Mouse (Mus musculus) thymus, adult 2 months (tissue): ENCODE measurements at regions not wholly inside any gene's neighbourhood (a gene's known extent, or its start where the extent isn't known, plus 50 kb on each side); places are given as distances from the start of the nearest gene placed in this dataset.

Source experiments
- CTCF ChIP-seq: fragments of 200-500 bp; IDR thresholded peaks from 2 replicates; pipeline ENCODE4 v1.5.1; 2012; ENCODE audit warnings: mild to moderate bottlenecking, control low read depth, low read length, moderate library complexity, borderline replicate concordance; ENCODE audit not compliant: control insufficient read depth, poor library complexity, insufficient read depth; ENCODE audit errors: extremely low read depth
- POLR2A ChIP-seq: fragments of 200-500 bp; IDR thresholded peaks from 2 replicates; pipeline ENCODE4 v1.6.1; 2012; ENCODE audit warnings: mild to moderate bottlenecking, low read length, control low read depth, moderate library complexity; ENCODE audit not compliant: control insufficient read depth, poor library complexity, insufficient read depth; ENCODE audit errors: extremely low read depth

GRCm38 (mm10) chr3:40391631-40392030 lies 139.5 kb upstream of the Intu start:
- TF ChIP-seq CTCF: no peak
- no peak for TF ChIP-seq POLR2A
